Mouse (Mus musculus) forebrain, embryonic 10.5 days (tissue): Measurements from ENCODE around the gene Ces1g. TPM values are rescaled to one million over a fixed set of nuclear protein-coding genes. Genes with fewer than 3 reads are reported as not detected.

Experiments used
- DNase-seq: peaks from one replicate; pipeline ENCODE4 v3.0.0-alpha.2; 2017; ENCODE audit warnings: low spot score; ENCODE audit errors: extremely low spot score
- H3K27ac ChIP-seq: fragments of 300-500 bp; sonication (generic); 2 replicates; pipeline ENCODE4 v1.5.1; 2016; ENCODE audit warnings: mild to moderate bottlenecking
- H3K27me3 ChIP-seq: fragments of 300-500 bp; sonication (generic); 2 replicates; pipeline ENCODE4 v1.6.1; 2016; ENCODE audit warnings: mild to moderate bottlenecking; ENCODE audit not compliant: poor library complexity, severe bottlenecking
- H3K36me3 ChIP-seq: fragments of 300-500 bp; sonication (generic); replicated peaks from 2 replicates; pipeline ENCODE4 v1.6.1; 2016; ENCODE audit warnings: mild to moderate bottlenecking, moderate library complexity
- H3K4me1 ChIP-seq: fragments of 300-500 bp; sonication (generic); 2 replicates; pipeline ENCODE4 v1.6.1; 2016
- H3K4me3 ChIP-seq: fragments of 300-500 bp; sonication (generic); 2 replicates; pipeline ENCODE4 v1.5.1; 2016; ENCODE audit warnings: mild to moderate bottlenecking, moderate library complexity
- H3K9me3 ChIP-seq: fragments of 300-500 bp; sonication (generic); 2 replicates; pipeline ENCODE4 v1.6.1; 2016; ENCODE audit warnings: mild to moderate bottlenecking, moderate library complexity
- WGBS: fragments of 180-500 bp; shearing (Covaris S2); methylation state at CpG from one replicate; pipeline ENCODE4 v1.1.7; 2016; 5-methylcytosine and 5-hydroxymethylcytosine counted together
- polyA plus RNA-seq: library from polyadenylated mRNA; unstranded; fragments of >200 nt; fragmentation: Nextera tagmentation; extraction: Ambion mirVana; gene quantifications from 2 replicates; pipeline ENCODE4 v1.2.1, GENCODE M21; 2016

Gene Ces1g
- polyA plus RNA-seq: not detected in 2 replicates

DNA sequence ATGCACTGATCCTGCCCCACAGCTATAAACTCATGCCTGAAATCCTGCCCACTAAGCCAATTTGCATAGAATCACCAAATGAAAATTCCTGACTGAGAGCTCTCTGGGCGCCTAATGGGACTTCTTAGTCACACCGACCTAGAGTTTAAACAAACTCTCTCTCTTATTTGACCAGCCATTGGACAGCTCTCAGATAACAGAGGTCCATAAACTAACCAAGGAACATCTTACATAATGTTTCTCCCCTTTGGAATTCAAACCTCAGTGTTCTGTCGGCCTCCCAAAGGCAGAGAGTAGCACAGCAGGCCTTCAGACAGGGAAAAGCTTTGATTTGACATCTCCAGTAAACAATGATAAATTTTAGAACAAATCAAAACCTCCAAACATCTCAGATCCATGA lies at the start of gene Ces1g:
Gene Ces1g, minus strand, starts transcription at position 102 of the 400 bp plus-strand sequence.
- no peak within 1 kb of the TSS for H3K27ac ChIP-seq
- no peak within 1 kb of the TSS for H3K4me3 ChIP-seq
- H3K27me3 ChIP-seq: no peaks in the 10 kb centered on the region
- no peaks in the 10 kb centered on the region for H3K9me3 ChIP-seq
- H3K4me1 ChIP-seq: no peaks in the 10 kb centered on the region
- no peak for DNase-seq
- WGBS: 64% methylated on average over 3 of the region's 3 CpGs
- H3K36me3 ChIP-seq: no peaks in the 10 kb centered on the region

DNA sequence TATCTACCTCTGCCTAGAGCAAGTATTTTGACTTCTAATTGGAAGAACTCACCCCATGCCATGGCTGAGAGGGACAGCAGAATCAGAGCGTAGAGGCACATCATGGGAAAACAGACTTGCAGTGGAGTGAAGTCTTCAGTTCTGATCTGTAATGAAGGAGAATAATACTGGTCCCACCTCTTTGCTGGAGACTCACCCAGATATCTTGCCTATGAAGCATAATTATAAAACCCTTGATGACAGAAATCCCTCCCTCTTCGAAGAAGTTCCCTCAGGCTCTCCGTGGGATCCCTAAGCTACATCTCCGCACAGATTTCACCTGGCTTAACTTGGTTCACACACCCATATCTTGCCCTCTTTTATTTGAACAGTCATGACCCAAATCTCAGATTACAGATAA lies 42.5 kb upstream of the Ces1g start, which contains the start of gene Ces1h:
Gene Ces1h, minus strand, starts transcription at position 101 of the 400 bp plus-strand sequence.
- Histone ChIP-seq H3K27me3 (no peaks in the 10 kb centered on the region), H3K4me3 (no peak within 1 kb of the TSS), H3K27ac (no peak within 1 kb of the TSS), H3K36me3 (no peaks in the 10 kb centered on the region), H3K4me1 (no peaks in the 10 kb centered on the region), H3K9me3 (no peaks in the 10 kb centered on the region)
- 91% methylated on average over 4 of the region's 4 CpGs for WGBS
- DNase-seq: no peak

DNA sequence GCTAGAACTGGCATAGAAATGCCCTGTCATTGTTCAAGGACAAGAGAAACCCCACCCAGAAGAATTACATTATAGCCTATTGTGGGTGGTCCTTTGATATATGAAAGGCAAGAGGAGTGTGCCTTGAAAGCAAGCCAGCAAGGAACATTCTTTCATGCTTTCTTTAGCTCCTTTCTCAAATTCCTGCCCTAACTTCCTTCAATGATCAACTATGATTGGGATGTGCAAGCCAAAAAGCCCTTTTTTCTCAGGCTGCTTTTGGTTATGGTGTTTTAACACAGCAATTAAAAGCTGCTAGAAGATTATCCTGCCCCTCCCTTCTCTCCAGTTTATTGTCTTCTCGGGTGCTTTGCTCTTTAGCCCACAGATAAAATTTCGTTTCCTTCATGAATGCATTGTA lies 32.4 kb upstream of the Ces1g start:
- Histone ChIP-seq H3K27me3 (no peaks in the 10 kb centered on the region), H3K4me3 (no peak overlapping the region), H3K4me1 (peaks cover 14% of the 10 kb centered on the region), H3K27ac (no peak overlapping the region), H3K36me3 (no peaks in the 10 kb centered on the region), H3K9me3 (no peaks in the 10 kb centered on the region)
- no peak for DNase-seq
- 49% methylated on average over 2 of the region's 2 CpGs for whole genome bisulfite sequencing

- Histone ChIP-seq H3K4me3 (no peak overlapping the region), H3K27me3 (no peaks in the 10 kb centered on the region), H3K27ac (no peak overlapping the region), H3K36me3 (no peaks in the 10 kb centered on the region), H3K4me1 (no peaks in the 10 kb centered on the region), H3K9me3 (no peaks in the 10 kb centered on the region)
- DNase-seq: no peak
These were observed 23.0 kb upstream of the Ces1g start for GRCm38 (mm10) chr8:93360113-93360512.

DNA sequence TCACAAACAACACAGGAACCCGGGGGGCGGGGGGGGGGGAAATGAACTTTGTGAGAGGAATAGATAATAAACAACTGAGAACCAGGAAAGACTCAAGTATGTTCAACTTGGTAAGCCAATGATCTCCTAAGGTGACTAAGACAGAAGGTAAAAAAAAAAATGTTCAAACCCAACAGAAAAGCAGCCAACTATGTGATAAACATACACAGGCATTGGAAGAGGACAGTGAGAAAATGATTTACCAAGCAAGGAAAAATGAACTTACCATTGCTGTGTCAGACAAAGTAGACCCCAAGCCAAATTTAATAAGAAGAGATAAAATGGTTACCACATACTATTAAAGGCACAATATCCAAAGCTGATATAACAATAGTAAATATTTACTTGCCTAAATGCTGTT lies 2.4 kb upstream of the Ces1g start:
- whole genome bisulfite sequencing: 89% methylated on average over 2 of the region's 2 CpGs
- no peak overlapping the region for H3K27ac ChIP-seq
- no peak overlapping the region for H3K4me3 ChIP-seq
- H3K4me1 ChIP-seq: no peaks in the 10 kb centered on the region
- no peaks in the 10 kb centered on the region for H3K9me3 ChIP-seq
- no peaks in the 10 kb centered on the region for H3K36me3 ChIP-seq
- no peak for DNase-seq
- no peaks in the 10 kb centered on the region for H3K27me3 ChIP-seq

DNA sequence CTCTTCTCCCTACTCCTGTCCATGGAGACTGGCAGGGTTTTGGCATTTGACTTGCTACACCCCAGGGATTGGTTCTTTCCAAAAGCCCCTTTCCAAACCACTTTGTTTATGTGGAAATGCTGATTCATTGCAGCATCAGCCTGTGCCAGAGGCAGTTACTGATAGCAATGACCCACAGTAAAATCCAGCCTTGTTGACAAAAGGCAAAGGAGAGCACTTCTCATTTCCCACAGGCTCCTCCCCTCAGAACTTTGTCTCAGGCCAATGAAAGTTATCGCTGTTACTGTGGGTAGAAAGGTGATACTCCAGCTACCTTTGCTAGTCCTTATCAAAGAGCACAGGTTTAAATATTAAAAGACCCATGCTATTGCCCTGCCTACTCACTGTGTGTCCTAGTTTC lies 4.4 kb downstream of the Ces1g start:
- no peak for DNase-seq
- Histone ChIP-seq H3K9me3 (no peaks in the 10 kb centered on the region), H3K4me1 (no peaks in the 10 kb centered on the region), H3K27me3 (no peaks in the 10 kb centered on the region), H3K36me3 (no peaks in the 10 kb centered on the region), H3K27ac (no peak overlapping the region), H3K4me3 (no peak overlapping the region)
- WGBS: 97% methylated on average over 1 of the region's 1 CpGs

- Histone ChIP-seq H3K27ac (no peak overlapping the region), H3K4me3 (no peak overlapping the region), H3K9me3 (no peaks in the 10 kb centered on the region), H3K36me3 (no peaks in the 10 kb centered on the region), H3K27me3 (no peaks in the 10 kb centered on the region), H3K4me1 (no peaks in the 10 kb centered on the region)
- DNase-seq: no peak
- WGBS: 85% methylated on average over 2 of the region's 2 CpGs
These were observed 6.0 kb downstream of the Ces1g start for GRCm38 (mm10) chr8:93331151-93331550.

DNA sequence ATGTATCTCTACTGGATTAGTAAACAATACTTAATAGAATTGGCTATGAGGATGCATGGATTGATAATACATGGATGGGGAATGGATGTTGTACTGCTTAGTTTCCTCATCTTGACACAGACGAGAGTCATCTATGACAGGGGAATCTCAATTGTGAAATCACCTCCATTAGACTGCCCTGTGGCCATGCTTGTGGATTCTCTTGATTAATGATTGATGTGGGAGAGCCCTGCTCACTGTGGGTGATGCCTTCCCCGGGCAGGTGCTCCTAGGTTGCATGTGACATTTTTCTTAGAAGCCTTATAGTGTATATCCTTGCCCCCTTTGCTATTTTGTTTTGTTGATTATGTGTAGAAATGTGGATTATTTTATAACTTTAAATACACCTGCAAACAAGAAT lies 12.0 kb downstream of the Ces1g start:
- H3K27me3 ChIP-seq: no peaks in the 10 kb centered on the region
- no peak overlapping the region for H3K27ac ChIP-seq
- DNase-seq: no peak
- H3K36me3 ChIP-seq: no peaks in the 10 kb centered on the region
- H3K9me3 ChIP-seq: no peaks in the 10 kb centered on the region
- WGBS: 80% methylated on average over 2 of the region's 2 CpGs
- no peaks in the 10 kb centered on the region for H3K4me1 ChIP-seq
- no peak overlapping the region for H3K4me3 ChIP-seq

DNA sequence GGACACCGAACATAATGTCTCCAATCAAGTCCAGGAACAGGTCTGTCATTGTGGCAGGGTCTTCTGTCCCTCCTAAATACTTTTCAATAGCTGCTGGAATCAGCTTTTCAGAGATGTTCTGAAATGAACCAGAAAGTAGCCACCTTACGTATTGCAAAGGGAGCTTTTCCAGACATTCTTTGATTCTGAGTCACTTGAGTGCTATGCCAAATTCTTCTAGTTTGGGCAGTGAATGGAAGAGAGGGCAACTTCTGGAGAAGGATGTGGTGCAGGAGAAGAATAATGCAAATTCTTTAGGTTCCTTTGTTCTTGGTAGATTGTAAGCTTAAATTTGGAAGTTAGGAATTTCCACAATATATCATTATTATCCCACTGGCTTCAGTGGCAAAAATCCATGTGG lies 20.1 kb downstream of the Ces1g start:
- Histone ChIP-seq H3K36me3 (no peaks in the 10 kb centered on the region), H3K27ac (no peak overlapping the region), H3K4me1 (no peaks in the 10 kb centered on the region), H3K9me3 (no peaks in the 10 kb centered on the region), H3K27me3 (no peaks in the 10 kb centered on the region), H3K4me3 (no peak overlapping the region)
- 92% methylated on average over 2 of the region's 2 CpGs for WGBS
- no peak for DNase-seq

DNA sequence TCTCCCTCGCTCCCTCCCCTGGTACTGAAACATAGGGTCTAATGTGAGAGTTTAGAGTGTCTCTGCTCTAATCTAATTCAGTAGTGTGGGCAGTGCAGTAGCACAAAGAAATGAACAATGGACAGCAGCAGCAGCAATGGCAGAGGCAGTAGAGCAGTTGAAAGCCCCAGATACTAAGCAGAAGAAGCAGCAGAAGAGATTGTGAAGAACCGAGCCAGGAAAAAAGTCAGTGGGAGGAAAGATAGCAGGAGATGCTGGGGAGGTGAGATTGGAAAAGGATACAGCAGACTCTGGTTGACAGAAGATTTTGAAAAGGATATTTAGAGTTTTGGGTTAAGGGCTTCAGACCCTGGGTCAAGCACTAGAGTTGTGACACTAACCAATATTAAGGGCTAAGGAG lies 21.6 kb downstream of the Ces1g start:
- H3K27ac ChIP-seq: no peak overlapping the region
- no peaks in the 10 kb centered on the region for H3K27me3 ChIP-seq
- no peaks in the 10 kb centered on the region for H3K4me1 ChIP-seq
- no peaks in the 10 kb centered on the region for H3K9me3 ChIP-seq
- DNase-seq: no peak
- WGBS: 81% methylated on average over 2 of the region's 2 CpGs
- H3K36me3 ChIP-seq: no peaks in the 10 kb centered on the region
- no peak overlapping the region for H3K4me3 ChIP-seq

- Histone ChIP-seq H3K9me3 (no peaks in the 10 kb centered on the region), H3K36me3 (no peaks in the 10 kb centered on the region), H3K4me3 (no peak overlapping the region), H3K27ac (no peak overlapping the region), H3K27me3 (no peaks in the 10 kb centered on the region), H3K4me1 (0 out of 2 replicates have a peak, but pooled peaks cover 3% of the 10 kb centered on the region)
- 94% methylated on average over 2 of the region's 2 CpGs for WGBS
- no peak for DNase-seq
These were observed 53.2 kb downstream of the Ces1g start for GRCm38 (mm10) chr8:93283896-93284295.

DNA sequence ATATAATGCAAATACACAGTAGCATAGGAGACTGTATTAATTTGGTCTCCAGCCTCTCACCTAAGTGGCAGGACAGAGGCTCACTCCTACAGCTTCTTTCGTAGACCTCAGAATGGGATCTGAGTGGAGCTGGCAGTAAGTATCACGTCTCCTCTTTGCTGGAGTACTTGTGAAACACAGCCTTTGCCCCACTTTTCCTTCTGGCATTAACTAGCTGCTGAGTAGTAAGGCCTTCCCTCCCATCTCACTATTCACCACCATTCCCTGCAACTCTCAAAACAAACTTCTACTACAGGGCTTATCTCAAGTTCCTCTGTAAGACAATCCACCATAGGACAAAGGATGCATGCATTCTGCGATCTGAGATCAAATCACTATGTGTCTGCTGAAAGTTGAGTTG lies 54.8 kb downstream of the Ces1g start:
- WGBS: 87% methylated on average over 3 of the region's 3 CpGs
- H3K4me3 ChIP-seq: no peak overlapping the region

DNA sequence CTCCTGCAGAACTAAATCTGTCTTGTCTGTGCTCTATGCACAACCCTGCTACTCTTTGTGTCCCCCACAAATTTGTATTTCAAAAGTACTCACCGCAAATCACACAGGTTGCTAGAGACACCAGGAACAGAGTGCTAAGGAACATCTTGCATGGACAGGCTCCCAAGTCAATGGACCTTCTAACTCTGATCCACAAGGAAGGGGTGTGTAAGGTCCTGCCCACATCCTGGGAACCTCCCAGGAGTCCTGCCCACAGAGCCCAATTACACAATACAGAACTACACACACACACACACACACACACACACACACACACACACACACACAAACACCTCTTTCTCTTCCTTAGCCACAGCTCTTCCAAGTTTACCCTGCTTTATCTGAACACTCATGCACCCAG lies 57.6 kb downstream of the Ces1g start, which contains the start of gene Ces1f:
Gene Ces1f, minus strand, starts transcription at position 192 of the 400 bp plus-strand sequence.
- Histone ChIP-seq H3K36me3 (no peaks in the 10 kb centered on the region), H3K27me3 (no peaks in the 10 kb centered on the region), H3K27ac (no peak within 1 kb of the TSS), H3K4me1 (0 out of 2 replicates have a peak, but pooled peaks cover 3% of the 10 kb centered on the region), H3K9me3 (no peaks in the 10 kb centered on the region), H3K4me3 (no peak within 1 kb of the TSS)
- DNase-seq: no peak
- WGBS: 92% methylated on average over 1 of the region's 1 CpGs

More for the DNA sequence above, 54.8 kb downstream of the Ces1g start:
- H3K9me3 ChIP-seq: no peaks in the 10 kb centered on the region
- H3K4me1 ChIP-seq: 0 out of 2 replicates have a peak, but pooled peaks cover 3% of the 10 kb centered on the region
- H3K27ac ChIP-seq: no peak overlapping the region
- DNase-seq: no peak
- no peaks in the 10 kb centered on the region for H3K27me3 ChIP-seq
- no peaks in the 10 kb centered on the region for H3K36me3 ChIP-seq
